ENCODE assay signal across 20 mouse cellular contexts in the genomic region with DNA sequence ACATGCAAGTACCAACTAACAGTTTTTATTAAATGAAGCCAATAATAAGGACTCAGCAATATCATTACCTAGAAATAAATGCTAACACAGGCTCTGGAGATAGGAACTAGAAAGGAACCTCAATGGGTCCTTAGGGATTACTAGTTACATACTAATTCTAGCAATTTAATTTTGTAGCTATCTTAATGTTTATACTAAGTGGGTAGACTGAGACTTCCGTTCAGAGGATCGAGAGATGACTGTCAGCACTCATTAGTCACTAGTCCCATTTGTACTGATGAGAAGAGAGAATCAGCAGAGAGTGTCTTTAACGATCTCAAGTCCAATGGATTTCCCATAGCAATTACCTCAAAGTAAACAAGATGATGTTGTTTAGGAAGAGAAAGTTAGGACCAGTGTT.
DNase-seq lines count a peak whose midpoint lies in the region; ATAC-seq and TF ChIP-seq lines count a peak whose summit lies in the region.
"Had no signal": no experiment of that assay in that cellular context is flagged by ENCODE, and none has a peak within 500 bp of the region (broad histone marks: within the 10 kb centered on the region; RNA-seq: fewer than 3 reads in every experiment).

No protein-coding gene starts in this region.

- H3K27me3 ChIP-seq in embryonic facial prominence, embryonic 14.5 days (replicated peaks; ENCODE audit: control insufficient read depth, insufficient read depth, low read length): no peaks in the 10 kb centered on the region
- H3K27me3 ChIP-seq in embryonic facial prominence, embryonic 10.5 days (replicated peaks; ENCODE audit: low read depth, poor library complexity, severe bottlenecking): no peaks in the 10 kb centered on the region
- H3K27me3 ChIP-seq in hindbrain, postnatal 0 days (ENCODE audit: insufficient read depth, low read length): no peaks in the 10 kb centered on the region
- H3K27me3 ChIP-seq in hindbrain, embryonic 13.5 days: no peaks in the 10 kb centered on the region
- H3K27me3 ChIP-seq in neural tube, embryonic 13.5 days: no peaks in the 10 kb centered on the region
- H3K27me3 ChIP-seq: CH12.LX; embryonic facial prominence, embryonic 13.5 days; forebrain, embryonic 13.5 days; forebrain, embryonic 15.5 days; Patski had no signal

- no peak overlapping the region for H3K9ac ChIP-seq in embryonic facial prominence, embryonic 14.5 days (ENCODE audit: low read depth, low read length)
- H3K9ac ChIP-seq in hindbrain, postnatal 0 days (replicated peaks; ENCODE audit: low read length): no peak overlapping the region
- H3K9ac ChIP-seq in hindbrain, embryonic 13.5 days: no peak overlapping the region
- H3K9ac ChIP-seq in neural tube, embryonic 13.5 days: no peak overlapping the region
- H3K9ac ChIP-seq: embryonic facial prominence, embryonic 13.5 days; forebrain, embryonic 13.5 days; forebrain, embryonic 15.5 days; forebrain, postnatal 0 days had no signal

- no peaks in the 10 kb centered on the region for H3K36me3 ChIP-seq in embryonic facial prominence, embryonic 14.5 days (ENCODE audit: control insufficient read depth, insufficient read depth, low read length)
- H3K36me3 ChIP-seq in embryonic facial prominence, embryonic 10.5 days (replicated peaks): no peaks in the 10 kb centered on the region
- no peaks in the 10 kb centered on the region for H3K36me3 ChIP-seq in hindbrain, postnatal 0 days (ENCODE audit: insufficient read depth, low read length)
- no peaks in the 10 kb centered on the region for H3K36me3 ChIP-seq in hindbrain, embryonic 13.5 days
- no peaks in the 10 kb centered on the region for H3K36me3 ChIP-seq in neural tube, embryonic 13.5 days
- H3K36me3 ChIP-seq: embryonic facial prominence, embryonic 13.5 days; forebrain, embryonic 15.5 days; G1E had no signal

- no peaks in the 10 kb centered on the region for H3K4me1 ChIP-seq in embryonic facial prominence, embryonic 14.5 days (ENCODE audit: control insufficient read depth, insufficient read depth, low read length)
- H3K4me1 ChIP-seq in embryonic facial prominence, embryonic 10.5 days: no peaks in the 10 kb centered on the region
- no peaks in the 10 kb centered on the region for H3K4me1 ChIP-seq in hindbrain, postnatal 0 days (ENCODE audit: insufficient read depth, low read length)
- H3K4me1 ChIP-seq in hindbrain, embryonic 13.5 days (replicated peaks): no peaks in the 10 kb centered on the region
- H3K4me1 ChIP-seq in neural tube, embryonic 13.5 days (replicated peaks): no peaks in the 10 kb centered on the region
- H3K4me1 ChIP-seq: embryonic facial prominence, embryonic 13.5 days; forebrain, embryonic 13.5 days; forebrain, embryonic 15.5 days had no signal

- no peak overlapping the region for H3K4me2 ChIP-seq in embryonic facial prominence, embryonic 14.5 days (ENCODE audit: low read depth, low read length)
- no peak overlapping the region for H3K4me2 ChIP-seq in hindbrain, postnatal 0 days (ENCODE audit: low read depth, low read length)
- no peak overlapping the region for H3K4me2 ChIP-seq in hindbrain, embryonic 13.5 days
- H3K4me2 ChIP-seq in neural tube, embryonic 13.5 days: no peak overlapping the region
- H3K4me2 ChIP-seq: embryonic facial prominence, embryonic 13.5 days; forebrain, embryonic 13.5 days; forebrain, embryonic 15.5 days had no signal

- peak; percentile 83; the same call in 1 of the 2 replicates for ATAC-seq in embryonic facial prominence, embryonic 14.5 days (ENCODE audit: low read depth)
- ATAC-seq in hindbrain, postnatal 0 days: no peak
- no peak; the same call in 1 of the 2 replicates for ATAC-seq in hindbrain, embryonic 13.5 days (ENCODE audit: low FRiP score)
- 0 out of 2 replicates have a peak, but pooled peaks have one; percentile 40 for ATAC-seq in neural tube, embryonic 13.5 days (ENCODE audit: low read depth)
- ATAC-seq: activated CD4-positive, CD25-positive, alpha-beta regulatory T cell, adult 4 months; CD4-positive, CD25-positive, alpha-beta regulatory T cell, adult 4 months; forebrain, embryonic 13.5 days; forebrain, embryonic 15.5 days; forebrain, postnatal 0 days; Patski had no signal

- H3K9me3 ChIP-seq in embryonic facial prominence, embryonic 14.5 days (ENCODE audit: control insufficient read depth, low read length): no peaks in the 10 kb centered on the region
- H3K9me3 ChIP-seq in embryonic facial prominence, embryonic 10.5 days: no peaks in the 10 kb centered on the region
- H3K9me3 ChIP-seq in hindbrain, postnatal 0 days (ENCODE audit: low read length): no peaks in the 10 kb centered on the region
- H3K9me3 ChIP-seq in hindbrain, embryonic 13.5 days: no peaks in the 10 kb centered on the region
- H3K9me3 ChIP-seq in neural tube, embryonic 13.5 days: no peaks in the 10 kb centered on the region
- H3K9me3 ChIP-seq: embryonic facial prominence, embryonic 13.5 days; forebrain, embryonic 13.5 days; forebrain, embryonic 15.5 days; G1E had no signal

- 49% methylated on average over 3 of the region's 3 CpGs for WGBS in embryonic facial prominence, embryonic 14.5 days
- WGBS in embryonic facial prominence, embryonic 10.5 days: 77% methylated on average over 3 of the region's 3 CpGs
- 69% methylated on average over 3 of the region's 3 CpGs for WGBS in hindbrain, postnatal 0 days
- 67% methylated on average over 3 of the region's 3 CpGs for WGBS in hindbrain, embryonic 13.5 days
- WGBS in neural tube, embryonic 13.5 days: 53% methylated on average over 3 of the region's 3 CpGs

- DNase-seq in embryonic facial prominence, embryonic 14.5 days (ENCODE audit: low spot score): peak; percentile 1
- no peak for DNase-seq in embryonic facial prominence, embryonic 10.5 days (ENCODE audit: low spot score)
- DNase-seq in hindbrain, postnatal 0 days (ENCODE audit: low spot score): peak; percentile 7
- DNase-seq in neural tube, embryonic 10.5 days (ENCODE audit: extremely low spot score, low spot score): no peak
- DNase-seq: adrenal gland, adult 8-10 months; adrenal gland, postnatal 14 days; adrenal gland, postnatal 36 days; B cell, adult 2 months; cerebellum, adult 11-12 months; forebrain, postnatal 0 days had no signal

- H3K27ac ChIP-seq in embryonic facial prominence, embryonic 14.5 days (replicated peaks; ENCODE audit: low read depth, low read length): no peak overlapping the region
- H3K27ac ChIP-seq in embryonic facial prominence, embryonic 10.5 days (replicated peaks): no peak overlapping the region
- no peak overlapping the region for H3K27ac ChIP-seq in hindbrain, postnatal 0 days
- no peak overlapping the region for H3K27ac ChIP-seq in hindbrain, embryonic 13.5 days
- H3K27ac ChIP-seq in neural tube, embryonic 13.5 days (replicated peaks): no peak overlapping the region
- H3K27ac ChIP-seq: embryonic facial prominence, embryonic 13.5 days; forebrain, embryonic 13.5 days; forebrain, embryonic 15.5 days had no signal

- no peak overlapping the region for H3K4me3 ChIP-seq in embryonic facial prominence, embryonic 14.5 days (ENCODE audit: low read depth, low read length)
- H3K4me3 ChIP-seq in embryonic facial prominence, embryonic 10.5 days: no peak overlapping the region
- no peak overlapping the region for H3K4me3 ChIP-seq in hindbrain, postnatal 0 days (ENCODE audit: low read length)
- H3K4me3 ChIP-seq in hindbrain, embryonic 13.5 days: no peak overlapping the region
- no peak overlapping the region for H3K4me3 ChIP-seq in neural tube, embryonic 13.5 days
- H3K4me3 ChIP-seq: embryonic facial prominence, embryonic 13.5 days; forebrain, embryonic 13.5 days; forebrain, embryonic 15.5 days had no signal

- no peak for TF ChIP-seq CTCF in hindbrain, postnatal 0 days (IDR thresholded peaks at IDR 0.05; ENCODE audit: low read depth)

Comparison
In these comparisons a context has a peak if more than half of its experiments do, and no peak if none do; other contexts are left out.
1. DNase-seq: peak in embryonic facial prominence, embryonic 14.5 days (single experiment) and hindbrain, postnatal 0 days (single experiment); none in embryonic facial prominence, embryonic 10.5 days (single experiment) and neural tube, embryonic 10.5 days (single experiment).
2. ATAC-seq: peak in embryonic facial prominence, embryonic 14.5 days (single experiment) and neural tube, embryonic 13.5 days (single experiment); none in hindbrain, postnatal 0 days (single experiment) and hindbrain, embryonic 13.5 days (single experiment).